Mouse (Mus musculus) heart, postnatal 25 days (tissue): ENCODE measurements around the gene Pdap1. TPM values are rescaled to one million over a fixed set of nuclear protein-coding genes. Genes with fewer than 3 reads are reported as not detected.
"Not testable (repeated sequence)": the region's sequence is repeated elsewhere in the genome, so short reads cannot be mapped to it uniquely, and the experiment has no call there.

ENCODE experiments used
- DNase-seq: peaks from one replicate; pipeline ENCODE4 v3.0.0; 2022; ENCODE audit warnings: low spot score
- intact Hi-C: fragments of 180-260 bp; cut with DNase I; formaldehyde crosslinking; loops from one replicate; pipeline ENCODE4 v1.15.1; 2025
- total RNA-seq, 2 experiments: library from RNA; stranded (reverse); gene quantifications; 2 replicates each; pipeline ENCODE4 v1.2.3; 2021

The Pdap1 gene
- total RNA-seq, result 10 to 100 TPM; 37.8 to 40.3 TPM

- DNase-seq, result peak; percentile 90
- intact Hi-C loops, result loop anchor here (2.0 kb wide), 2 partner anchors 21 to 27 kb away; partner anchors contain the start of genes Cpsf4 and Ptcd1
Observed at GRCm38 (mm10) chr5:145139571-145140519, at the start of gene Pdap1, which contains the start of gene Bud31. Gene Pdap1 (minus strand): TSS chr5:145140238. Gene Bud31 (plus strand): TSS chr5:145140362.

- intact Hi-C loops, result no loop called here
- no peak for DNase-seq
Observed at GRCm38 (mm10) chr5:145189416-145189815, 49.4 kb upstream of the Pdap1 start.

GRCm38 (mm10) chr5:145185244-145185643, 45.2 kb upstream of the Pdap1 start:
- no peak for DNase-seq
- intact Hi-C loops, result no loop called here

- no peak for DNase-seq
- intact Hi-C loops, result no loop called here
Observed at GRCm38 (mm10) chr5:145178461-145178980, 38.5 kb upstream of the Pdap1 start.

- DNase-seq, result no peak
- intact Hi-C loops, result loop anchor here (2.0 kb wide), 2 partner anchors 24 to 26 kb away; partner anchors contain the start of genes Bud31 and Pdap1
Observed at GRCm38 (mm10) chr5:145167306-145167661, 27.2 kb upstream of the Pdap1 start.

GRCm38 (mm10) chr5:145166536-145167305, 26.7 kb upstream of the Pdap1 start, which contains the start of the genes Ptcd1 and Cpsf4:
Gene Ptcd1 (minus strand): TSS chr5:145167108.
Gene Cpsf4 (plus strand): TSS chr5:145167213.
- intact Hi-C loops, result loop anchor here (2.0 kb wide), 2 partner anchors 24 to 26 kb away; partner anchors contain the start of genes Bud31 and Pdap1
- DNase-seq, result peak; percentile 97

- intact Hi-C loops, result no loop called here
- DNase-seq, result no peak
Observed at GRCm38 (mm10) chr5:145165184-145165583, 25.1 kb upstream of the Pdap1 start.

GRCm38 (mm10) chr5:145164710-145165109, 24.7 kb upstream of the Pdap1 start:
- intact Hi-C loops, result no loop called here
- no peak for DNase-seq

GRCm38 (mm10) chr5:145161361-145161760, 21.3 kb upstream of the Pdap1 start:
- intact Hi-C loops, result no loop called here
- no peak for DNase-seq

GRCm38 (mm10) chr5:145152690-145153089, 12.7 kb upstream of the Pdap1 start:
- intact Hi-C loops, result no loop called here
- DNase-seq, result no peak

GRCm38 (mm10) chr5:145149294-145149693, 9.3 kb upstream of the Pdap1 start:
- intact Hi-C loops, result no loop called here
- DNase-seq, result no peak

GRCm38 (mm10) chr5:145147748-145148147, 7.7 kb upstream of the Pdap1 start:
- DNase-seq, result no peak
- intact Hi-C loops, result no loop called here

GRCm38 (mm10) chr5:145140611-145141010, 573 bp upstream of the Pdap1 start:
- no peak for DNase-seq
- intact Hi-C loops, result loop anchor here (2.0 kb wide), 1 partner anchor 26 kb away; the partner anchor contains the start of genes Cpsf4 and Ptcd1

- no peak for DNase-seq
- intact Hi-C loops, result loop anchor here (1.0 to 2.0 kb wide), 2 partner anchors 20 to 55 kb away; partner anchors contain the start of gene Kpna7
Observed at GRCm38 (mm10) chr5:145138836-145139235, 1.2 kb downstream of the Pdap1 start.

GRCm38 (mm10) chr5:145133275-145133674, 6.8 kb downstream of the Pdap1 start:
- DNase-seq, intact Hi-C loops: not testable (repeated sequence)

- no peak for DNase-seq
- intact Hi-C loops, result no loop called here
Observed at GRCm38 (mm10) chr5:145130995-145131394, 9.0 kb downstream of the Pdap1 start.

- DNase-seq, result no peak
- intact Hi-C loops, result no loop called here
Observed at GRCm38 (mm10) chr5:145130191-145130590, 9.8 kb downstream of the Pdap1 start.

- DNase-seq, intact Hi-C loops: not testable (repeated sequence)
Observed at GRCm38 (mm10) chr5:145129773-145130172, 10.3 kb downstream of the Pdap1 start.

- DNase-seq, result no peak
- intact Hi-C loops, result no loop called here
Observed at GRCm38 (mm10) chr5:145129124-145129523, 10.9 kb downstream of the Pdap1 start.

- DNase-seq, result no peak
- intact Hi-C loops, result no loop called here
Observed at GRCm38 (mm10) chr5:145126580-145126979, 13.5 kb downstream of the Pdap1 start.
